Mouse (Mus musculus): Measurements from ENCODE around the gene Vtcn1. TPM values are rescaled to one million over a fixed set of nuclear protein-coding genes. Genes with fewer than 3 reads are reported as not detected.
"Not testable (repeated sequence)": the region's sequence is repeated elsewhere in the genome, so short reads cannot be mapped to it uniquely, and the experiment has no call there.

Vtcn1 gene
- total RNA-seq (2017), result not detected in 2 replicates

DNA sequence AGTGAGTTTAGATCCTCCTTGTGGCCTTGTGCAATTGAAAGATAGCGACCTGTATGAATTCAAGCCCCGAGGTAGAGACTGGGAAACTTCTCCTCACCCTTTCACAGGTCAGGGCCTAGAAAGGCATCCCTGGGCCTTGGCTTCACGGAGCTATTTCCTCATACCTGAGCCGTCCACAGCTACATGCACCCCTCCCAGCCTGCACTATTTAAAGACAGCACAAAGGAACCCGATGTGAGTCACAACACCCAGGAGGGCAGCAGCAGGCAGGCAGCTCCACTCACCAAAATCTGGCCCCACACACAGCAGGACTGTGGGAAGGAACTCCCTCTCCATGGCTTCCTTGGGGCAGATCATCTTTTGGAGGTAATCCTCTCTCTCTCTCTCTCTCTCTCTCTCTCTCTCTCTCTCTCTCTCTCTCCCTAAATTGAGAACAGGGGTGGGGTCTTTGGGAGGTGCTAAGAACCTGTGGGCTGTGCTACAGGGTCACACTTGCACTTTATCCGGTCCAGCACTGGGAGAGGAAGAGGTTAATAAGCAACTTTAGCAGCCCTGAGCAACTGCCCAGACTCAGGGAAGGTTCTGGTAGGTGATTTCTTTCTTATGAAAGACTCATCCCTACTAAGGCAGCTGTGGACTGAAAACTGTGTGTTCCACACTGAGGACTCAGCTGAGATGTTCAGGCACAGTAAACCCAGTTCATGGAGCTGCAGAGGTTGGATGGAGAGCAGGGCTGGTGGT lies at the start of gene Vtcn1:
Gene Vtcn1, plus strand, starts transcription at position 235 of the 741 bp plus-strand sequence.
- ATAC-seq (replicated peaks; ENCODE audit: low read depth, poor library complexity, severe bottlenecking), result no peak

DNA sequence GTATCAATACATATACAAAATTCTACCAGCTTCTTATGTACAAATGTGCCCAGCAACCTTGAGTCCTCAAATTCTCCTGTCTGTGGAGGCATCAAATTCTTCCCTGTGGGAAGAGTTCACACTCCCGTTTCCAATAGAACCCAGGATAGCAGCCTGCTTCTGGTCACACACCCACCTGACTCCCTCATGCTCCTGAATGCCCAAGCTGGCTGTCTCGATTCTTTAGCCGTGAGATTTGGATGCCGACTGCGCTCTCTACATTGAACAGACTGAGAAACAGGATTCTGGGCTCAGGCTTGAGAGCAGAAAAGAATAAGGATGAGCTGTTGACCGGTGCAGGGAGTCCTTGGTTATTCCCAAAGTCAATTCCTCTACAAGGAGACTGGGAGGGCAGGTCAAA lies 48.3 kb upstream of the Vtcn1 start:
- ATAC-seq (replicated peaks; ENCODE audit: low read depth, poor library complexity, severe bottlenecking), result no peak

DNA sequence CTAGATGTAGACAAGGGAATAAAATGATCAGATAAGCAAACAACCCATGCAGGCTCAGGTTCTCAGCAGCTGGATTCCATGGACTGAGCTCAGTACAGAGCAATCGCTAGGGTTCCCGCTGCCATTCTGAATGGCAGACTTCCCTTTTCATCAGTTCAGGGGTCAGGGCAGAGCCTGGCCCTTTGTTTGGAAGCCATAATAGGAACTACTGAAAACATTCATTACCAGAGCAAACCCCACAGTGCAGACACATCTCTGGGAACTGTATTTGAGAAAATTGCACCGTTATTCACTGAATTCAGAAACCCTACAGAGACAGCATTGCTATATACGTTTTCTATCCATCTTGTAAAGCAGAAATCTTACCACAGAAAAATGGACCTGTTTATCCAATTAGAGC lies 47.7 kb upstream of the Vtcn1 start:
- no peak for ATAC-seq (replicated peaks; ENCODE audit: low read depth, poor library complexity, severe bottlenecking)

DNA sequence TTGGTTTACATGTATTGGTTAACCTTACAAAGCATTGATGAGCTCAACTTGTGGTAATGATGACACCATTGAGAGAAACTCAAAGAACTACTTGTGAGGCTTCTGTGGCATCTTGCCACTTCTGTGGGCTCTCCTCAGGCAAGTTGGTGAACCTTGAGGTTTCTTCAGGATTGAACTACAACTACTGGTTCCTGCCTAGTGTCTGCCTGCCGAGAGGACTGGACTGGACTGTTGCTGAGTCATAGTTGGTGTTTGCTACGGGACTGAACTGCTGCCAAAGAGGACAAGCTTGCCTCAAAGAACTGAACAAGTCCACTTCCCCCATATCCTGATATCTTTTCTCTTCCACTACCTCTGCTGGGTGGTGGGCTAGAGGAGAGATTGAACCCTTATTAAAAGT lies 39.2 kb upstream of the Vtcn1 start:
- ATAC-seq (replicated peaks; ENCODE audit: low read depth, poor library complexity, severe bottlenecking), result peak; percentile 80

DNA sequence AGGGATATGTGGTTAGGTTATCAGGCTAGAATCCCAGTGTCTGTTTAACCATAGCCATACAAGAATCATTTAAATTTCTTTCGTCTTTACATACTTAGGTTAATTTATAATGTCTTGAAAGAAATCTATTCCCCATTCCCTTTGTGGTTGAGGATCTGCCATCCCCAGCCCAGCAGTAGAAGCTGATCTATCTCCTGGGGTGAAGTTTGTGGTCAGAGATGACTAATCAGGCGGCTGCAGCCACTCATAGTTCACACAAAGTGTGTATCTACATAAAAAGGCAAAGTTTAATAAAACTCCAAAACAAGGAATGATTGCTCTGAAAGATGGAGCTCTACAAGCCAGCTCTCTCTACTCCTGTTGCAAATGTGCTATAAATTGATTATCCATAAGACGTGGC lies 33.6 kb upstream of the Vtcn1 start:
- peak; percentile 60 for ATAC-seq (replicated peaks; ENCODE audit: low read depth, poor library complexity, severe bottlenecking)

DNA sequence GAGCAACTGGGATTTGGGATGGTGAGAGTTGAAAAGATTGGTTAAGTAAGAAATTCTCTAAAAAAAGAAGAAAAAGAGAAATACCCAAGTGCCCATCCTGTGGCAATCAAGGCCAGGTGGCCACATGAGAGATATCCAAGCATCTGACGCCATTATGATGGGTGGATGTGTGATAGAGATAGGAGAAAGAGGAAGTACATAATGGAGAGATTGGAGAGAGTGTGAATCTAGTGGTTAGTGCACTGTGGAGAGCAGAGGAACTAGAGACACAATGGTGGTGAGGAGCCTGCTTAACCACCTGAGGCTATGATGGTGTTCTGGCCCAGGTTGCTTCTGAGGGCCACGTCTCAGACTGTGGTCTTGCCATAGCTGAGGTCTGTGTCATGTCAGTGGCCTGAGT lies 31.9 kb upstream of the Vtcn1 start:
- ATAC-seq (replicated peaks; ENCODE audit: low read depth, poor library complexity, severe bottlenecking), result peak; percentile 89

DNA sequence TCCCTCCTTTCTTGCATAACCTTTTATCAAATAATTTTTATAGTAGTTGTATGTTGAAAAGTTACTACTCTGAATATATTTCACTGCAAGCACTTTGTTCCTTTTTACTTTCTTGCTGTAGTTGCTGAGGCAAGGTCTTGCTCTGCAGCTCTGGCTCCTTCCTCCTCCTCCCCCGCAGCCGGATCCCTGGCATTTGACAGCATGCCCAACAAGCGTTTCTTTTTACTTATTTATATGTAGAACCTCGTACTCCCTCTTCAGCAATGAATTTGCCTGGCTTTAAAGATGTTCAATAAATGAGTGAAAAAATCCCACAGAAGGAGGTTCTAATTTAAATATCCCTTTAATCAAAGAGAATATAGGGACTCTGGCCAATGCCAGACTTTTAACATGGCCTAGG lies 28.7 kb upstream of the Vtcn1 start:
- no peak for ATAC-seq (replicated peaks; ENCODE audit: low read depth, poor library complexity, severe bottlenecking)

DNA sequence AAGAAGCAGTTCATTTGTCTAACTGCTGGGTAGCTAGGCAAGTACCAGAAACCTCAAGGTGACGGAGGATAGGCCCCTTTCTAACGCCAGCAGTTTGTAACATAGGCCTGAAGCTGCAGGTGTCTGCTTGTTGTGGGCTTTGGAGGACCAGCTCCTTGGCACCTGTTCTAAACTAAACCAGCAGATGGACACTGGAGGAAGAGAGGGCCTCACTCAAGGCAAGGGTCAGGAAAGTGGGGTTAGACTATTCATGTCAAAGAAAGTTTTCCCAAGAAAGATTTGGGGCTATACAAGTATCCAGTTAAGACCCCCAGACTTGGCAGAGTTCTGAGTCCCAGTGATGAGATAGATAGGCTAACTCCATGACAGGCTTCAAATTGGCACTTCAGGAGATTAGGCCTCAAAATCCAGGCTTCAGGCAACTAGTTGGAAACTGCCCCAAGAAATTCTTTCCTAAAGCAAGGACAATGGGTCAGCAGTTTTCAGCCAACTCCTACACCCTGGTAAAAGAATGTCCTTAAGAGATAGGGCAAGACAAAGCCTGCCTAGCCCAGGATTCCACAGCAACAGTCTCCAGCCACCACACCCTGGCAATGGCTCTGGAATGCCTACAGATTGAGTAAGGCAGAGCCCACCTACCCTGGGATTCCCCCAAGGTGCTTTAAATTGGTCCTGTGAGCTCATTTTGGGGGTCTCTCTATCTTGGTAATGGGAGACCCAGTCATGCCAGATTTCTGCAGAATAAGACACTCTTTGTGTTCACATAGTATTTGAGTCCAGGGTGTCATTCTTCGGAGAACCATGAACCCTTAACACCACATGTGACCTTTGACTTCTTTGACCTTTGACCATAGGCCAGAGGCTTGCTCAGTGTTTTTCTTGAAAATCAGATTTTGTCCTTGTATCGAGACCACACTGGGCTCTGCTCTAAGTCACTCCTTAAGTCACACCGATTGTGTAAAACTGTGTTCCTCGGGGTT lies 27.8 kb upstream of the Vtcn1 start:
- no peak for ATAC-seq (replicated peaks; ENCODE audit: low read depth, poor library complexity, severe bottlenecking)

DNA sequence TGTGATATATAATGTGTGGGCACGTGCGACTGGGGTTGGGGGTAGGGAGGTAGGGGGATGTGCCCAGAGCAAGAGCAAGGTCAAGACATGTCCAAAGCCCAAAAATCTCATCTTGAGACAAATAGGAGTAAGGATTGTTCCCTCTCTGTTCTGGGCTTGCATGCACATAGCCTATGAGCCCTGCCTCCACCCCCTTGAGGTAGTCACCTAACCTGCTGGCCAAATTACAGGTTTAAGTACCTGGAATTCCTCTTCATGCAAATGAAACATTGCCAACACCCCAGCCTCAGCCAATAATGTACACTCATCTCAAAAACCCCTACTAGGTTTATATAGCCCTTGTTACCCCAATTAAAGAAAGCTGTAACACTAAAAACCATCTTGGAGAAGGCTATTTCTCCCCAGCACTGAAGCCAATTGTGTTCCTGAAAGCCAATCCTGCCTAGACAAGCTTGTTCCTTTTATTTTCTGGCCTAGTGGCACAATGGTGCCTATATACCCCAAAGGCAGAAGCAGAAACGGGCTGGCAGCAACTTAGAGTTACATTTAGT lies 26.3 kb upstream of the Vtcn1 start:
- ATAC-seq (replicated peaks; ENCODE audit: low read depth, poor library complexity, severe bottlenecking), result no peak

DNA sequence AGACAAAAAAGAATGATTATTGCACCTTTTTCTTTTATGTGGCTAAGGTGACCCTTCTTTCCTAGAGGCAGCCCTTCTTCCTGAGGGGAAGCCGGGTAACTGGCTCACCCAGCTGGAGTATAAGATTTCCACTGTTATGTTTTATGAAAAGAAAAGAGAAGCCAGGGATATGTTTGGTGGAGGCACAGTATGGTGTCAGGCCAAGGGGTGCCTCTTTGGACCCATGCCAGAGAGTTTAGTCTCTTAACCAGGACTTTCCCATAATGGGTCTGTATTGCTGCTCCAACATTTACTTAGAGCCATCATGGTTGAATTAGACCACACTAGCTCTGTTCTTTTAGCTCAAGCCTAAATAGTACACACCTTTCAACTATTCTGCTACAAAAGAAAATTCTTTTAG lies 20.3 kb upstream of the Vtcn1 start:
- ATAC-seq (replicated peaks; ENCODE audit: low read depth, poor library complexity, severe bottlenecking), result no peak

DNA sequence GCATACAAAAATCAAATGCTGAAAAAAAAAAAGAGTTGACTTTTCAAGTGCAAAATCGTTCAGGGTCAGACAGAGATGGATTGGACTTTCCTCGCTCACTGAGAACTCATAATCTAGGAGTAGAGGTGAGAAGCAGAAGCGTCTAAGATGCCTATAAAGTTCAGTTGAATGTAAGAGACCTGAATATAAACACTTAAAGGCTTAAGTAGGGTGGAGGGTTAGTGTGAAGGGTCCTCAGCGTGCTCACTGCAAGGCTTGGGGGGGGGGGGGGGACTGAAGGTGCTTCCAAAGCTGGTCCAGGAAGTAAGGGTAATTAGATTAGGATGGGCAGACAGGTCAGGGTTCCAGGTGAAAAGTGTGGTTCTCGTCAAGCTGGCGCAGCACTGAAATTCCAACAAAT lies 19.3 kb upstream of the Vtcn1 start:
- no peak for ATAC-seq (replicated peaks; ENCODE audit: low read depth, poor library complexity, severe bottlenecking)

DNA sequence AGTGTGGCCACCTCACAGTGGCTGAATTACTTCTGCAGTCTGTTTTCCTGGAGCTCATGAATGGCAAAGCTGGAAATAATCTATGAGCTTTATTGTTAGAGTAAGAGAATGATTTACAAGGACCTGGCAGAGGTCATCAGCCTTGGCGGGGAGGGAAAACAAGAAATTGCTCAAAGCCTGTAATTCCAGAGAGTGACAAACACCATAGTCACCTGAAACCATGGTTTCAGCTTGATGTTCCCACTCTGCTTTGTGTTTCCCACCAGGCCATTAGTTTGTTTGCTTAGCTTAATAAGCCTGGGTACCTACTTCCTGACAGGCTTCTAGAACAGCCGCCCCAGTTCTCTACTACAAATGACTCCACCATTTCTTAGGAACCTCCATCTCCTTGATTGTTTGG lies 14.8 kb upstream of the Vtcn1 start:
- no peak for ATAC-seq (replicated peaks; ENCODE audit: low read depth, poor library complexity, severe bottlenecking)

DNA sequence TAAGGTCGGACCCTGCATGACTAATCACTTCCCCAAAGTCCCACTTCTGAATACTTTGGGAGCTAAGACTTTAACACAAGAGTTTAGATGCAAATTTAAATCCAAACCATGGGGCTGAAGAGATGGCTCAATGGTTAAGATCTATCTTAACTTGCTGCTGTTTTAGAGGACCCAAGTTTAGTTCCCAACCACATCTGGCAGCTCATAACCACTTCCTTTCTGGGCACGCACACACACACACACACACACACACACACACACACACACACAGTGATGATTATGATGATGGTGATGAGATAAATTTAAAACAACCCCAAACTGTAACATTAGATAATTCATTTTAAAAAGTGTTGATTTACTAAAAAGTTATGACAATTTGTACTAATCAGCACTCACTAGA lies 13.4 kb upstream of the Vtcn1 start:
- no peak for ATAC-seq (replicated peaks; ENCODE audit: low read depth, poor library complexity, severe bottlenecking)

DNA sequence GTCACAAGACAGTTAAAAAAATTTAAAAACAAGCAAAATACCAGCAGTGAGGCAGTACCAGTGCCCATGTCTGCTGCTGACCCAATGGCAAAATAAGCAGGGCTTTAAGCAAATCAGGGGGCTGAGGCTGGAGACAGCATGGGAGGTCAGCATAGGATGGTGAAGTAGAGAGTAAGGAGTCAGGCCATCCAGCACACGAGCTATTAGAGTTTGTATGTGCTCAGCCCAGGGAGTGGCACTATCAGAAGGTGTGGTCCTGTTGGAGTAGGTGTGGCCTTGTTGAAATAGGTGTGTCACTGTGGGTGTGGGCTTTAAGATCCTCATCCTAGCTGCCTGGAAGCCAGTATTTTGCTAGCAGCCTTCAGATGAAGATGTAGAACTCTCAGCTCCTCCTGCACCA lies 9.8 kb upstream of the Vtcn1 start:
- not testable (repeated sequence) for ATAC-seq (replicated peaks; ENCODE audit: low read depth, poor library complexity, severe bottlenecking)

DNA sequence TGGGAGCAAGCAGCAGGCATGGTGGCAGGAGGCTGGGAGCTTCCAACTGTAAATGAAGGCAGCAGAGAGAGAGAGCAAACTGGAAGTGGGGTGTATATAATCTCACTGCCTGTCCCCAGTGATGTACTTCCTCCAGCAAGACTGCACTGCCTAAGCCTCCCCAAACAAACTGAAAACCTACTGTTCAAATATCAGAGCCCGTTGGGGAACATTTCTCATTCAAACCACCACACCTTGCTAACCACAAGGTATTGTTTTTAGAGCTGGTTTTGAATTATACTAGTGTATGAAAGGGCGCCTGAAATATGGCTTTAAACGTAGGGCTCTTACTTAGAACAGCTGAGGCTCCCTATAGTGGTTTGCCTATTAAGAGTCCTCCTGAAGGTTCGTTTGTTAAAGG lies 6.5 kb upstream of the Vtcn1 start:
- ATAC-seq (replicated peaks; ENCODE audit: low read depth, poor library complexity, severe bottlenecking), result no peak

DNA sequence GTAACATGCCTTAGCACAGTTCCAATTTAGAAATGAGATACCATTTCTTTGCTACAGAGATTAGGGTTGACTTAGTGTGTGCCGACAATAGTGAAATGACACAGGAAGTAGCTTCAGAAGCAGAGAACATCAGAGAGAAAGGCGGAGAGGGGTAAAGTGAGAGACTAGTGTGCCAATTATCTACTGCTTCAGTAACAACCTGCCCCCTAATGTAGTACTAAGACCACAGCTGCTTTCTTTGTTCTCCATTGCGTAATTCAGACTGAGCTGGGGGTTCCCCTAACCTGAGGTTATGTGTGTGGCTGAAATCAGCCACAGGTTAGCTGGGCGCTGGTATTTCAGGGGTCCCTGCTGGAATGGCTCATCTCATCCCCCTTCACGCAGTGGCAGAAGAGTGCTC lies 5.7 kb upstream of the Vtcn1 start:
- peak; percentile 63 for ATAC-seq (replicated peaks; ENCODE audit: low read depth, poor library complexity, severe bottlenecking)

DNA sequence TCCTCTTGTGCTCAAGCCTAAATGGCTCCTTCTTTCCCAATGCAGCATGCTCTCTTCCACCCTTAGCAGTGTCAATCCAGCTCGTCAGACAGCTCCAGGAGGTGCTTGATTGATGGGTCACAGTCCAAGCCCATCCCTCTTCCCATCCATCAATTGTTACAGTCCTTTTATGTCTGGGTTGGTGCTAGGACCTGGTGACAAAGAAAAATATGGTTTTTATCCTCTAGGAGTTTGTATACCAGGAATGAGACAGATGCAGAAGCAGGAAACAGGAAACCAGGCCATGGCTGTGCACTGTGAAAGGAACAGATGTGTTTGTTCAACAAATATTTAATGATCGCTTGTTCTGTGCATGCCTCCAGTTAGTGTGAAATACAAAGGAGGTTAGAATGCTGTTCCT lies 4.4 kb upstream of the Vtcn1 start:
- no peak for ATAC-seq (replicated peaks; ENCODE audit: low read depth, poor library complexity, severe bottlenecking)

DNA sequence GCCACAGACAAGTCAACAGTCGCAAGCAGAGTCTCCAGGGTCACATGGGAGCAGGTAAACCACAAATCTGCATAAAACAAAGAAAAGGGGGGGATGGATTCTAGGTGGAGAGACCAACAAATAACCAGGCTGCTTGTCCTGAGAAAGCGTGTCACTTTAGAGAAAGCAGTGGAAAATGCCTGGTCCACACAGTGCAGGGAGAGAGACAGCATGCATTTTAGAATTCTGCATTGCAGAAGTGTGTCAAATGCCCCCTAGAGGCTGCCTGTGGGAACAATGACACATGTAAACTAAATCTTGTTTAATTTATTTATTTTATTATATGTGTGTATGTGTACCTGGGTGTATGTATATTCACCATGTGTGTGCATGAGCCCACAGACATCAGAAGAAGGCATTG lies 4.0 kb upstream of the Vtcn1 start:
- peak; percentile 57 for ATAC-seq (replicated peaks; ENCODE audit: low read depth, poor library complexity, severe bottlenecking)

DNA sequence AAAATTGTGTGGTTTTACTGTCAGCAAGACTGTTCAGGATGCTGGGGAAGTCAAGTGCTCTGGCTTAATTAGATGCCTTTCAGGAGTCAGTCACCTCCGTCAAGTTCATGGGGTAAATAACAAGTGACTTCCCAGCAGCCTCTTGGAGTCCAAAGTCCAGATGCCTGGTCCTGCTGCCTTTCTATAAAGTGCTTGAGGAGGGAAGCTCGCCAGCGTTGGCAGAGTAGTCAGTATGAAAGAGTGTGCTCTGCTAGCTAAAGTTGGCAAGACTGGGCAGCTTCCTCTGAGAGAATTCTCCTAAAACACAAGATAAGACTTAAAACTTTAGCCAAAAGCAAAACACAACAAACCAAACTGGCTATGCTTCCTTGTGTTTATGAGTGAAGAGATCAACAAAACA lies 18.5 kb downstream of the Vtcn1 start:
- ATAC-seq (replicated peaks; ENCODE audit: low read depth, poor library complexity, severe bottlenecking), result no peak

DNA sequence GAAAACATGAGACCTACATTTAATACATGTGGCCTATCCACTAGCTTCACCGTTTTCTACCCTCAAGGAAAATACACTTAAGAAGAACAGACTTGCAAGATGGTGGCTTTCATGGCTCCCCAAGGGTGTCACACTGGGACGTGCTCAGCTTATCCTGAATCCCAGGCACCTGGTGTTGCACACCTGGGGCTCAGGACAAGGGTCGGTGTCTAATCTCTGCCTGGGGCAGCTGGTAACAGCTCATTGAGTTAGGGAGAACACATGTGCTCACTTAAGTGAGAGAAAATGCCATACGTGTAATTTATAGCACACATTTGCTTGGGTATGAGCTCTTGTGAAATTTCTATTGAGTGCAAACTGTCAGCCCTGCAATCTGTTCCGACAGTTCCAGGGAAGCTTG lies 19.1 kb downstream of the Vtcn1 start:
- no peak for ATAC-seq (replicated peaks; ENCODE audit: low read depth, poor library complexity, severe bottlenecking)

DNA sequence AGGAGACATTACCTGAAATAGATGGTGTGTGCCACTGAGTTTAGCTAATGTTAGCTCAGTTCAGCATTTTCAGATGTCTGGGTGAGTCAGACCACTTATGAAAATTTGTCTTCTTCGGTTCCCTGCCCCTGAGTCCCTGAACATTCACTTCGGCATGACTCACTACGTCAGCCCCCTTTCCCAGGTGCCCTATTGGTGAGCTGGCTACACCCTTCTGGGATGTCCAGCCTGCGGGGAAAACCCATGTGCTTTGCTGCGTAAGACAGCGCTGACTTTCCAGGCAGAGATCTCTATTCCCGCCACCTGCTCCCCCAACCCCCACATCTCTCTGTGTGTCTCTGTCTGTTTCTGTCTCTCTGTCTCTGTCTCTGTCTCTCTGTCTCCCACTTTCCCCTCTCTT lies 23.1 kb downstream of the Vtcn1 start:
- no peak for ATAC-seq (replicated peaks; ENCODE audit: low read depth, poor library complexity, severe bottlenecking)
